Mouse (Mus musculus): ENCODE measurements around the gene Blvrb.

Gene Blvrb

DNA sequence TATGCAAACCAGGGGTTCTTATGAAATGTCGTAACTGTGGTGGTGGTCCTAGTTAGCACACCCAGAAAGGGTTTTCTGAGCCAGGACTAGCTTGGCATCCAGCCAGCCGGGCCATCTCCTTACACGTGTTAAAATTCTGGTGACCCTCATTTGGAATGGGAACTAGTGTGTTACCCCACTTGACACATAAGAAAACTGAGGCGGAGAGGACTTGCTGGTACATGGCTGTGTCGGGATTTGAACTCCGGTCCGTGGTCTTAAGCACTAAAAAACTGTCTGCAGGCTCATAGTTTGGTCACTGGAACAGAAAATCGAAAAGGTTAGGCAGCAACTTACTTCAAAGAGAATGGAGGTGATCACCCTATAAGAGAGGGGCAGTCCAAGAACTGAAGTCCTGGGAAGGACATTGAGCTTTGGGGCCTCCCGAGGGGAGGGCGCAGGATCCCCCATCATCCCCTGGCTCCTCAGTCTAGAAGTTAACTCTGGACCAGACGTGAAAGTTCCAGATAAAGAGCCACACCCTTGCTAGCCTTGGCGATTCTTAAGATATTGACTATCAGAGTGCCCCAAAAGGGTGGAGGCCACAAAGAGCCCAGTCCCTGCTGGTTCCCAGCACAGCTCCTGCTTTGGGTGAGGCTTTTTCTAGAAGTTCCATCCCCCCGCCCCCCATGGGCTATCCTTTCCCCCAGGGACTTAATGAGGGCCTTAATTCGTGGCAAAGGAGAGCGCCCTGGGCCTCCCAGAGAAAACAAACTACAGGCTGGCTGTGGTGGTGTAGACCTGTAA is 836 bp downstream of the Blvrb start:
- no peak for DNase-seq (ENCODE audit: low read depth, low spot score)

DNA sequence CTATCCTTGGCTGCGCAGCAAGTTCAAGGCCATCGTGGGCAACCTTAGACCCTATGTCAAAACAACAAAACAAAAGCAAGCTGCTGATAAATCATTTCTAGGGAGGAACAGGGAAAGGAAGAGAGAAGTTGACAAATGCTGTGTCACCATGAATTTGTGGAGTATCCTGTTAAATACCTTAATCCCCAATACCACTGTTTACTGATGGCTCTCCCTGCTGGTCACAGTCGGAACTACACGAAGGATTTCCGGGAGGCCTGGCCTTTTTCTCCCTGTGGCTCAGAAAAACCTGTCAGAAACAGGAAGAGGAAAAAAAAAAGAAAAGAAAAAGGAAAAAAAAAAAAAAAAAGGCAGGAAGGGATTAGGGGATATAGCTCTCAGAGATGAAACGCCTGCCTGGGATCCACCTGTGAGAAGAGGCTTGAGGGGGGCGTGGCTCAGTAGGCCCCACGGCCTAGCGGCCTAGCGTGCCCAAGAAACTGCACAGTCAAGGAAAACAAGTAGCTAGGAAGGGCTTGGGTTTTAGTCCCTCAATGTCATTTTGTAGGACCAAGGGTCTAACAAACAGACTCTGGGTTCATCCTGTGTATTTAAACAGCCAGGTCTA is 1.6 kb downstream of the Blvrb start:
- DNase-seq (ENCODE audit: low read depth, low spot score): peak; percentile 91

DNA sequence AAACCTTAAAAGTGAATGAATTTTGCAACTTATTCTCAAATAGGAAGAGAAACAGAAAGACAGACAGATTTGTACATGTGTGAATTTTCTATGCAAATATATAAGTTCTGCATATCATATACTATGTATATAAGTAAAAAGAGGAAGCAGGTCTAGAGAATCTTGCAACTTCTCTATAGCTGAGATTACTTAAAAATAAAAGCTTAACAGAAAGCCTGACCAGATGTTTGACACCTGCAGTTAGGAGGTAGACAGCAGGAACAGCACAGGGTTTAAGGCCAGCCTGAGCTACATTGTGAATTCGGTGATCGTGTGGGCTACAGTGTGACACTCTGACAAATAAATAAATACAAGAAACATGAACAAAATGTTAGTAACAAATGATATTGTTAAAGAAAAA is 3.6 kb downstream of the Blvrb start:
- no peak for DNase-seq (ENCODE audit: low read depth, low spot score)

DNA sequence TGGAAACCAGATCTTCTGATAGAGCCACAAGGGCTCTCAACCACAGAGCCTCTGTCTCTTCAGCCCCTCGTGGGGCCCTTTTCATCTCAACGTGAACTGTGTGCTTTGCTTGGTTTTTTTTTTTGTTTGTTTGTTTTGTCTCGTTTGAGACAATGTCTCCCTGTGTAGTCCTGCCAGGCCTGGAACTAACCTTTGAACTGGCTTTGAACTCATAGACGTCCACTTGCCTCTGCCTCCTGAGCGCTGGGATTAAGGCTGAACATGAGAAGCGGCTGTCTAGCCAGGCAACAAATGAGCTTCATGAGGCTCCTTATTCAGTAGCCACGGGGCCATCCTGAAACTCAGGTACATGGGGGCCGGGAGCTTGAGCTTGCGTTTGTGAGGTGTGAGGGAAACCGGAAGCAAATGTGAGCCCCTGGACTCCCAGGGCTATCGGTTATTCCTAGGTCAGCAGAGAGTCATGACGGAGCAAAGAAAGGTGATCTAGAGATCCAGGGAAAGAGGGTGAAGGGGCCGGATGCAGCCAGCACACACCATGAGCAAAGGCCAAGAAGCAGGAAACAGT is 4.5 kb downstream of the Blvrb start:
- DNase-seq (ENCODE audit: low read depth, low spot score): no peak

DNA sequence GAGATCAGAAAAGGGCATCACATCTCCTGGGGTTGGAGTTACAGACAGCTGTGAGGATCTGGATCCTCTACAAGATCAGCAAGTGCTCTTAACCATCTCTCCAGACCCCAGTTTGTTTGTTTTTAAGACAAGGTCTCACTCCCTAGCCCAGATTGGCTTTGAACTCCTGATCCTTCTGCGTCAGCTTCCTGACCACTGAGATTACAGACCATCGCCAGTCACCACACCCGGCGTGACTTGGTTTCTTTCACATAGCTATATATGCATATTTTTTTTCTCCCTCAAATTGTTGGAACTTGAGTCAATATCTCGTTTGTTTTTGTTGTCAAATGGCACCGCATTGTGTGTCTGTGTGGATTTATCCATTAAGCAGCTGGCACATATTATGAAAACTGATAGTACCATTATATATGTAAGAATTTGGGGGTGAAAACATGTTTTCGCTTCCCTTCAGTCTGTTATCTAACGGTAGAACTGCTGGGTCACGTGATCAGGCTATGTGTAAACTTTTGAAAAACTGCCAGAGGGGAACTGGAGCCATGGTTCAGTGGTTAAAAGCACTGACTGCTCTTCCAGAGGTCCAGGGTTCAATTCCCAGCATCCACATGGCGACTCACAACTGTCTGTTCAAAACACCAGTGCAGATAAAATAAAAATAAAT is 6.8 kb downstream of the Blvrb start:
- no peak for DNase-seq (ENCODE audit: low read depth, low spot score)

DNA sequence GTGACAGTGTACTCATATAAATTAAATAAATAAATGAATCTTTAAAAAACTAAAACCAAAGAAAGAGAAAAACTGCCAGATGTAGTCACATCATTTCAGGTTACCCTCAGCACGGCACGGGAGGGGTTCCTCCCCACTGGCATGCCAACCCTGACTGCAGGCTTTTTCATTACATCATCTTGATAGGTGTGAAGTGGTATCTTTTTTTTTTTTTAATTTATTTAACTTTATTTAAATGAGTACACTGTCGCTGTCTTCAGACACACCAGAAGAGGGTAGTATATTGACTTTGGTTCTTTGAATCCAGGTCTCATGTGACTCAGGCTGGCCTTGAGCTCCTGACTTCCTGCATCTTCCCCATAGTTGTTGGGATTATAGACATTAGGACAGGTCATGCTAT is 7.5 kb downstream of the Blvrb start:
- no peak for DNase-seq (ENCODE audit: low read depth, low spot score)

DNA sequence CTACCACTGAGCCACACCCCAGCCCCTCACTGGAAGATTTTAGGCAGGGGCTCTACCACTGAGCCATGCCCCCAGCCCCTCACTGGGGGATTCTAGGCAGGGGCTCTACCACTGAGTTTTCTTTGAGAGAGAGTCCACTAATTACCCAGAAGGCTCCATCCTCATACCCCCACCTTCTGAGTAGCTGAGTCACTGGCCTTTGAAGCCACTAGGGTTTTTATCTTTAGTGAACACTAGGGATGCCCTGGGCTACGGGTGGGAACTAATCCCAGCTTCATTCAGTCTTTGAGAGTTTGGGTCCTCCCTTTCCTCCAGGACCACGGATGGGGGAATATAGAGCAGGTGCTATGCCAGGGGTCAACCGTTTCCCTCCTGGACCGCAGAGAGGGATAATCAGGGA is 10.8 kb downstream of the Blvrb start:
- no peak for DNase-seq (ENCODE audit: low read depth, low spot score)

DNA sequence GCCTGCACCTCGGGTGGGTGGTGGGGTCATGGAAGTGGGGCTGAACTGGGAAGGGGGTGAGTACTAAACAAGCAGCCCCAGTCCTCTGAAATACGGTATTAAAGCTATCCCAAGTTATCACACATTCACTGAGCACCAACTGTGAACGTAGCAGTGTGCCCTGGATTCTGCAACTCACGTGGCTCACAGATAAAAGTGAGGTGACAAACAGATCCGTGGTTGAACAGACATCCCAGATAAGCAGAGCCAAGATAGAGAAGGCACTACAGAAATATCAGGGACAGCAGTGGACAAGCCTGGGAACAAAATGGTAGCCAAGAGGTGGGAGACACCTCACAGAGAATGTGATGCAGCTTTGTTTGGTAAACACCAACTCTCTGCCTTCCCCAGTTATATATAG is 11.9 kb downstream of the Blvrb start:
- DNase-seq (ENCODE audit: low read depth, low spot score): no peak

DNA sequence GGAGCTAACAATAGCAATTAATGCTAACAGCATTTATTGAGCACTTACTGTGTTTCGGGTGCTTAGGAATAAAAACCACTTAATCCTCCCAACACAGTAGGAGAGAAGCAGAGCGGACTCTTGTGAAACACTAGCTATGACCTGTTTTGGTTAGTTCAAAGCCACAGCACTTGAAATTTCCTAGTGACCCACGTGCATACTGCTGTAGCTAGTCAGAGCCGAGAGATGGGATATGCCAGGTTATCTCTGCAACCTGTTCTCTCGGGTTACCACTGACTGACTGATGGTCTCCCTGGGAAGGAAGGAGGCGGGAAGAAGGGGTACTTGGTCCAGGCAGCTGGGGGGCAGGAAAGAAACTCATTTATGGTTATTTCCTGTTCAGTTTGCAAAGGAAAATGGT is 12.7 kb downstream of the Blvrb start:
- DNase-seq (ENCODE audit: low read depth, low spot score): no peak

DNA sequence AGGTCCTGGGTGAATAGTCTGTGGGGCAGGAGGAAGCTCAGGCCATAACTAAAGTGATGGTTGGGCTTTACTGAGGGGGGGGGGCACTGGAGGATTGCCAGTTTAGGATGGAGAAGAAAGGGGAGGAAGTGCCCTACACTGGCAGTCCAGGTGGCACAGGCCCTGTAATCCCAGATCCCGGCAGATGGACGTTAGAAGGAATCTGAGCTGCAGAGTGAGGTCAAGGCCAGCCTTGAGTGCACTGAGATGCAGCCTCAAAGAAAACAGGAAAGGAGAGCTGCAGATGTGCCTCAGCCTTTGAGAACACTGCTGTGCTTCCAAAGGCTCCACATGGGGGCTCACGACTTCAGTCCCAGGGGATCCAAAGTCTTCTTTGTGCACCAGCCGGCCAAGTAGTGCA is 19.9 kb downstream of the Blvrb start:
- DNase-seq (ENCODE audit: low read depth, low spot score): no peak

DNA sequence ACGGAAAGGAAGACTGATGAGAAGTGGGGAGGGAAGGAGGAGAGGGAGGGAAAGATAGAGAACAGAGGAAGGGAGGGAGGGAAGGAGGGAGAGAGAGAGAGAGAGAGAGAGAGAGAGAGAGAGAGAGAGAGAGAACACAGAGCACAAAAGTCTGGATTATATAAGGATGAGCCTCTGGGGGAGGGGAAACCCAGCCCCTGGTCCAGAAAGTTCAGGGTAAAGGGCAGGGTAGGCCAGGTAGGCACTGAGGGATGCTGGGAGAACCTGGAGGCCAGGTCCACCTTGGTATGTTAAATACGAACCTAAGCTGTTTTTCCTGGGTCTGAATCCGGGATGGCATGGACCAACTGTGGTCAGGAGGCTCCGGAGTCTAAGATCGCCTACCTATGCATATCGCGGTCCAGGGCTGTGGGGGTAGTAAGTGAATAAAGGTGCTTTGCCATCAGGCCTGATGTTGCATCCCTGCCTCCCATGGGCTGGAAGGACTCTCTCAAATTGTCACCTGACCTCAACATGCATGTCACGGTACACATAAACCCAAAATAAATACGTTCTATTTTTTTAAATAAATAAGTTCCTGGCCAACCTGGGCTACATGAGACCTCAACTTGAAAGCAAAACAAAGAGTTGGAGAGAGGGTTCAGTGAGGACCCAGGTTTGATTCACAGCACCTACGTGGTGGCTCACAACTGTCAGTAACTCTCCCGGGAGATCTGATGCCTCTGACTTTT is 23.8 kb downstream of the Blvrb start:
- DNase-seq (ENCODE audit: low read depth, low spot score): no peak

DNA sequence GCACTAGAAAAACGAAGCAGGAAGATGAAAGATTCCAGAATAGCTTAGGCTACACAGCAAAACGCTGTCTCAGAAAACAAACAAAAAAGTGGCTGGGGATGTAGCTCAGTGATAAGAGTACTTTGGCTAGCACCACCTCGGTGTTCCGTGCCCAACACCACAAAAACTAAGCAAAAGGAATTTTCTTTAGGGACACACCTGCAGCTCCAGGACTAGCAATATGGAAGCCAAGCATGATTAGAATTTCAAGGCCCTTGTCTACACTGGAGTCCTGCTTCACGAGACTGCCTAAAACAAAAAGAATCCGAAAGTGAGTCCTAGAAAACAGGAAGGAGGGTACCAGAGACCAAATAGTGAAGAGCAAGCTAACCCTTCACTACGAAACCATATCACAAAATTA is 24.8 kb downstream of the Blvrb start:
- DNase-seq (ENCODE audit: low read depth, low spot score): no peak

DNA sequence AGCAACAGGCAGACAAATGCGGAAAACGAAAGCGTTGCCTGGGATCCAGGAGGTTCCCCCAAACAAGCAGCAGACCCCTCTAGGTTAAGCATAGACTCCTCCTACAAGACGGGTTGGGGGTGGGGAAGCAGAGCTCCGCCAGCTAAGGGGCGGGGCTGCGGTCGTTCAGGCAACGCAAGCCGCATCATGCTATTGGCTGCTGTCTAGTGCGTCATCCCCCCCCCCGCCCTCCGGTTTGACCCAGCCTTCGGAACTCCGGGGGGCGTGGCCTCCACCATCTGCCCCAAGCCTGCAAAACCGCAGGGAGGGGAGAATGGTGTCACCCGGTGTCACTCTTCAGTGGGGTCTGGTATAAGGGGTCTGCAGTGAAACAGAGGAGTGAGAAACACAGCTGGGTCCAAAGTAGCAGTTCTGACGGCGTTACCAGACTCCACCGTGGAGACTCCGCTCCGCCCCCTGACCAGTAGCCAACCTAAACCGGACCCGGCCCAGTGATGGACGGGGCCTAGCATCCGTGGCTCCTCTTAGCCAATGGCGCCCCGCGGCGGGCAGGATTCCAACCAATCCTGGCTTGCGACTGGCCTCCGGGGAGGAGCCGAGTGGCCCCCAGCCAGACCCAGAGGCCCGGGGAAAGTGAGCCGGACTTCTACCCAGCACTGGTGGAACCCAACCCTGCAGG is 25.5 kb downstream of the Blvrb start, which contains the start of gene Sertad3:
TSS of gene Sertad3 (plus strand) at position 613 of the 679 bp plus-strand sequence.
- DNase-seq (ENCODE audit: low read depth, low spot score): peak; percentile 99

DNA sequence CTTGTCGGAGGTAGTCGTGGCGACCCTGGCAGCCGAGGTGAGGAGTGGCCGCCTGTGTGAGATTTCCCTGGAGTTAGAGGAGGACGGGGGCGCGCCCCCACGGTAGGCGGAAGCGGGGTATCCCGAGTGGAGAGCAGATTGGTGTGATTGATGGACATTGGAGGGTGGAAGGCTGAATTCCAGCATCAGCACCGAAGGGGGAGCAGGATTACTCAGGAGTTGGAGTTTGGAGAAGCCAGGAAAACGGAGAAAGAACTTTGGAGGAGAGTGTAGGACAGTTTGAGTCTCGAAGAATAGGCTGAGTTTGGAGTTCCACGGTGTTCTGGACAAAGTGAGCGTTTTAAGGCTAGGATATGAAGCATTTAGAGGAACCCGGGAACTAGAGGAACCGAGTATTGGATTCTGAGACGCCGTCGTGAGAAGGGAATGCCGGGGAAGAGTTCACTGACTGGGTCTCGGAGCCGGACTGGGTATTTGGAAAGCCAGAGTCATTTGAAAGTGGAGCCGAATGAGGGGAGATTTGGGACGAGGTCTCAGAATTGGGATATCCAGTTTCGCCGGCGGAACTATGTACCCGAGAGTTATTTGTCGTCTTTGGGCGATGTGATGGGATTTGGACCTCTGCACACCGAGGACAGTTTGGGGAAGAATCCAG is 26.2 kb downstream of the Blvrb start:
- peak; percentile 55 for DNase-seq (ENCODE audit: low read depth, low spot score)

DNA sequence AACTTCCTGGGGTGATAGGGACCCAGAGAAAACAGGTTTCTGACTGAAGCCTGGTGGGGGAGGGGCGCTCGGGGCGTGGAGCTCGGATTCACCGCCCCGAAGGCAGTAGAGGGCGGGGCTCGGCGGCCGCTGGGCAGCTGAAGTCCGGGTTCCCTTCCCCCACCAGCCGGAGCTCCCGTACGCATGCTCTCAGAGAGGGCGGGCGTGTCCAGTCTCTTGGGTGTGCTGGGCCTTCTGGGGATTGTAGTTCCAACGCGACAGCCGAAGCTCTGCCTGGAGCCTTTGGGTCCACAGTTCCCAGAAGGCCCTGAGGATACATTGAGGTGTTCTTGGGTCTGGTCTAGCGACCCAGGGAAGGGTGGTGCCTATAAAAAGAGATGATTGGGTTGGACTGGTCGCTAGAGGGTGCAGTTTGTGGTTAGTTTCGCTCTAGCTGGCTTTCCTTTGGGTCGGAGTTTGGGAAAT is 26.7 kb downstream of the Blvrb start:
- DNase-seq (ENCODE audit: low read depth, low spot score): peak; percentile 100

DNA sequence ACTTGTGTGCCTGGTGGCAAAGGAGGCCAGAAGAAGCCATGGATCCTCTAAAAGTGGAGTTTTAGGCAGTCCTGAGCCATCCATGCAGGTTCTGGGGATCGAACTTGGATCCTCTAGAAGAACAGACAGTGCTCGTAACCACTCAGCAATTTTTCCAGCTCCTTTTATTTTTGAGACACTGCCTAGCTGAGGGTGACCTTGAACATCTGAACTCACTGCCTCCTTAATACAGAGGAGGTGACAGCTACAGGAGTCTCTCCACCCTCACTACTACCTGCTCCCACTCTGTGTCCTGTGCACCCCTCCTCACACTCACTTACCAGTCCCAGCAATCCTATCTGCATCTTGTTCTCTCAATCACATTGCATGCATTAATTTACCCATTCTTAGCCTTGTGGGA is 27.8 kb downstream of the Blvrb start:
- DNase-seq (ENCODE audit: low read depth, low spot score): no peak

DNA sequence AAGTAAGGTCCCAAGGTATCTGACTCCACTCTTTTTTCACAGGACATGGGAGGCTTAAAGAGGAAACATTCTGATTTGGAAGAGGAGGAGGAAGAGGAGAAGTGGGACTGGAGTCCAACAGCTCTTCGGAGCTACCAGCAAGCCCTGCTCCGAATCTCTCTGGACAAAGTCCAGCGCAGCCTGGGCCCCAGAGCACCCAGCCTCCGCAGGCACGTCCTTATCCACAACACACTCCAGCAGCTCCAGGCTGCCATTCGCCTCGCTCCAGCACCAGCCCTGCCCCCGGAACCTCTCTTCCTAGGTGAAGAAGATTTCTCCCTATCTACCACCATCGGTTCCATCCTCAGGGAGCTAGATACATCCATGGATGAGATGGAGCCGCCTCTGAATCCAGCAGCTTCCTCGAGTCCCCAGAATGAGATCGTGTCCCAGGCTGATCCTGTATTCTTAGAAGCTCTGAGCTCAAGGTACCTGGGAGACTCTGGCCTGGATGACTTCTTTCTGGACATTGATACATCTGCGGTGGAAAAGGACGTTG is 28.4 kb downstream of the Blvrb start:
- DNase-seq (ENCODE audit: low read depth, low spot score): no peak

DNA sequence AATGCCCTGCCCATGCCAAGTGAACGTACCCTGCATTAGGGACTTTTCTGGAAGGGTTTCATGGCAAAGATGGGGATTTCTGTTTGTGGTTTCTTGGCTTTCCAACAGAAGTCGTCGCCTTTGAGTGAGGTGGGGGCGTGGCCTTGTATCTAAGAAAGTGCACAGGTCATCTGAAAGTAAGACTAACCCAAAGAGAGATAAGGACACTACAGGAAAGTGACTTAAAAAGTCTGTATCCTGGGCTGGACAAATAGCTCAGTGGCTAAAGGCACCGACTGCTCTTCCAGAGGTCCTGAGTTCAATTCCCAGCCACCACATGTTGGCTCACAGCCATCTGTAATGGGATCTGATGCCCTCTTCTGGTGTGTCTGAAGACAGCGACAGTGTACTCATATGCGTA is 30.8 kb downstream of the Blvrb start:
- no peak for DNase-seq (ENCODE audit: low read depth, low spot score)

DNA sequence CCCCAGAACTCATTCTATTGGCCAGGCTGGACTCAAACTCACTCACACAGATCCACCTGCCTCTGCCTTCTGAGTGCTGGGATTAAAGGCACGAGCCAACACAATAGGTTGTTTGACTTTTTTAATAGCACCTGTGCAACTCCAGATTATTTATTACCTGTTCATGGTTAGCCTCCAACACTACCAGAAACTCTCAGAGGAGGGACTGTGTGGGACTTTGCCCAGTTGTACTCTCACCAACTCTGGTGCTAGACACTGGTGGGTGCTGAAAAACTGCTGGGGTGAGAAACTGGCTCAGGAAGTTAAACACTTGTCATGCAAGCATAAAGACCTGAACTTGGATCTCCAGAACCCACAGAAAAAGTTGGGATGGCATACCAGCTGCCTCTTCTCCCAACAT is 32.0 kb downstream of the Blvrb start:
- DNase-seq (ENCODE audit: low read depth, low spot score): no peak

DNA sequence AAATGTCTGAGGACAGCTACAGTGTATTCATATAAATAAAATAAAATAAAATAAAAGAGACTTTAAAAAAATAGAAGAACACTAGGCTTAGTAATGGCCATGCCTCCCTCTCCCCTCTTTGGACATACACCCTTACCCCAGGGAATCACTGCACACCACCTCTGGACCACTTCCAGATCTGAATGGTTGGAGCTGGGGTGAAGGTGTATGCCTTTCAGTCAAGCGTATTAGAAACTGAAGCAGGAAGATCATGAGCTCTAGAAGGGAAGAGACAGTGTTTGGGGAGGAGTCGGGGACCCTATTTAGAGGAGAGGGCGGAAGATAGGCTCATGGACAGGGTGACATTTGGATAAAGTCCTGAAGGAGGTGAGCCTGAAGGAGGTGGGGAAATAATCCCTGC is 32.7 kb downstream of the Blvrb start:
- no peak for DNase-seq (ENCODE audit: low read depth, low spot score)
